Mouse (Mus musculus): ENCODE results near the gene Dnaaf5.

GRCm38 (mm10) chr5:139214298-139214697 lies 64.3 kb downstream of the Dnaaf5 start:
- TF ChIP-seq CTCF (conservative IDR thresholded peaks at IDR 0.05; ENCODE audit: low read length) (no peak), POU5F1 (IDR thresholded peaks at IDR 0.05; ENCODE audit: borderline replicate concordance, low read length) (no peak)
